24 mouse cellular contexts compared by ENCODE assay signal in genomic region chr3:87357581-87357980, GRCm38 (mm10). TPM values are rescaled to one million over a fixed set of nuclear protein-coding genes. Genes with fewer than 3 reads are reported as not detected.
"Had no signal": no experiment of that assay in that cellular context is flagged by ENCODE, and none has a peak within 500 bp of the region (broad histone marks: within the 10 kb centered on the region; RNA-seq: fewer than 3 reads in every experiment).

Cd5l (plus strand) TSS chr3:87357881.

- H3K27me3 ChIP-seq: intestine, embryonic 15.5 days; kidney, embryonic 15.5 days; limb, embryonic 13.5 days; lung, embryonic 15.5 days; midbrain, embryonic 12.5 days; midbrain, embryonic 15.5 days; neural tube, embryonic 12.5 days; neural tube, embryonic 15.5 days had no signal

- H3K4me3 ChIP-seq: intestine, embryonic 15.5 days; kidney, embryonic 15.5 days; limb, embryonic 10.5 days; limb, embryonic 13.5 days; lung, embryonic 15.5 days; midbrain, embryonic 12.5 days; midbrain, embryonic 15.5 days; neural tube, embryonic 12.5 days; neural tube, embryonic 15.5 days had no signal

- ATAC-seq: intestine, embryonic 15.5 days; midbrain, embryonic 15.5 days had no signal

- H3K27ac ChIP-seq: intestine, embryonic 15.5 days; kidney, embryonic 15.5 days; limb, embryonic 10.5 days; limb, embryonic 13.5 days; lung, embryonic 15.5 days; midbrain, embryonic 12.5 days; midbrain, embryonic 15.5 days; neural tube, embryonic 12.5 days; neural tube, embryonic 15.5 days; stomach, postnatal 0 days had no signal

- H3K4me1 ChIP-seq: intestine, embryonic 15.5 days; kidney, embryonic 15.5 days; limb, embryonic 10.5 days; limb, embryonic 13.5 days; lung, embryonic 15.5 days; midbrain, embryonic 12.5 days; midbrain, embryonic 15.5 days; neural tube, embryonic 12.5 days; neural tube, embryonic 15.5 days had no signal

- H3K4me2 ChIP-seq: intestine, embryonic 15.5 days; kidney, embryonic 15.5 days; limb, embryonic 13.5 days; lung, embryonic 15.5 days; midbrain, embryonic 12.5 days; midbrain, embryonic 15.5 days; neural tube, embryonic 12.5 days; neural tube, embryonic 15.5 days had no signal

- H3K9me3 ChIP-seq: intestine, embryonic 15.5 days; kidney, embryonic 15.5 days; limb, embryonic 10.5 days; limb, embryonic 13.5 days; lung, embryonic 15.5 days; midbrain, embryonic 12.5 days; midbrain, embryonic 15.5 days; neural tube, embryonic 12.5 days; neural tube, embryonic 15.5 days had no signal

- H3K36me3 ChIP-seq: intestine, embryonic 15.5 days; kidney, embryonic 15.5 days; limb, embryonic 10.5 days; limb, embryonic 13.5 days; lung, embryonic 15.5 days; midbrain, embryonic 12.5 days; midbrain, embryonic 15.5 days; neural tube, embryonic 12.5 days; neural tube, embryonic 15.5 days had no signal

- H3K9ac ChIP-seq: intestine, embryonic 15.5 days; kidney, embryonic 15.5 days; limb, embryonic 13.5 days; lung, embryonic 15.5 days; midbrain, embryonic 12.5 days; midbrain, embryonic 15.5 days; neural tube, embryonic 12.5 days; neural tube, embryonic 15.5 days had no signal

- DNase-seq: kidney, adult 11 months; kidney, adult 8-10 months; kidney, postnatal 10 days; kidney, postnatal 36 days; lung, adult 18-20 months; lung, postnatal 10 days; lung, postnatal 4 days; retina, postnatal 1 day; right cerebral cortex, postnatal 25 days; spleen, adult 18-20 months; thymus, adult 2 months; thymus, postnatal 14 days; thymus, postnatal 4 days had no signal

RNA-seq across cellular contexts. Expression of gene Cd5l, which starts in this region (rescaled TPM):
- total RNA-seq: left cerebral cortex, postnatal 25 days had no signal
- polyA plus RNA-seq: limb, embryonic 10.5 days had no signal
